Mouse (Mus musculus): ENCODE data around the gene Coro2a.

Gene Coro2a

GRCm38 (mm10) chr4:46558672-46559667, 43.0 kb downstream of the Coro2a start:
- no peak for DNase-seq (ENCODE audit: low spot score in 2 of 2)

- no peak for DNase-seq (ENCODE audit: low spot score in 2 of 2)
Observed at GRCm38 (mm10) chr4:46556933-46557332, 45.1 kb downstream of the Coro2a start.

- no peak for DNase-seq (ENCODE audit: low spot score in 2 of 2)
Observed at GRCm38 (mm10) chr4:46555762-46556161, 46.2 kb downstream of the Coro2a start.

- peak; percentile 25 to 26 for DNase-seq (ENCODE audit: low spot score in 2 of 2)
Observed at GRCm38 (mm10) chr4:46554295-46555069, 47.5 kb downstream of the Coro2a start.

GRCm38 (mm10) chr4:46553864-46554263, 48.1 kb downstream of the Coro2a start:
- peak in 1 of 2 experiments; percentile 10 for DNase-seq (ENCODE audit: low spot score in 2 of 2)

- DNase-seq (ENCODE audit: low spot score in 2 of 2) = no peak
Observed at GRCm38 (mm10) chr4:46550406-46550805, 51.6 kb downstream of the Coro2a start.

- DNase-seq (ENCODE audit: low spot score in 2 of 2) = no peak
Observed at GRCm38 (mm10) chr4:46549979-46550378, 52.0 kb downstream of the Coro2a start.

- no peak for DNase-seq (ENCODE audit: low spot score in 2 of 2)
Observed at GRCm38 (mm10) chr4:46546709-46547108, 55.3 kb downstream of the Coro2a start.

- DNase-seq (ENCODE audit: low spot score in 2 of 2) = no peak
Observed at GRCm38 (mm10) chr4:46545498-46545897, 56.5 kb downstream of the Coro2a start.

- DNase-seq (ENCODE audit: low spot score in 2 of 2) = no peak
Observed at GRCm38 (mm10) chr4:46544313-46544712, 57.7 kb downstream of the Coro2a start.

- DNase-seq (ENCODE audit: low spot score in 2 of 2) = no peak
Observed at GRCm38 (mm10) chr4:46543366-46544050, 58.5 kb downstream of the Coro2a start.

- DNase-seq (ENCODE audit: low spot score in 2 of 2) = no peak
Observed at GRCm38 (mm10) chr4:46541707-46542106, 60.3 kb downstream of the Coro2a start.

- no peak for DNase-seq (ENCODE audit: low spot score in 2 of 2)
Observed at GRCm38 (mm10) chr4:46539167-46539566, 62.8 kb downstream of the Coro2a start.

- DNase-seq (ENCODE audit: low spot score in 2 of 2) = peak; percentile 14 to 20
Observed at GRCm38 (mm10) chr4:46535840-46536361, 66.1 kb downstream of the Coro2a start, which contains the start of gene Trim14. Trim14 (minus strand) TSS chr4:46536141.

GRCm38 (mm10) chr4:46535094-46535830, 66.7 kb downstream of the Coro2a start:
- peak; percentile 21 to 36 for DNase-seq (ENCODE audit: low spot score in 2 of 2)

GRCm38 (mm10) chr4:46533934-46534720, 67.9 kb downstream of the Coro2a start:
- DNase-seq (ENCODE audit: low spot score in 2 of 2) = peak in 1 of 2 experiments; percentile 40

- no peak for DNase-seq (ENCODE audit: low spot score in 2 of 2)
Observed at GRCm38 (mm10) chr4:46532926-46533325, 69.1 kb downstream of the Coro2a start.

GRCm38 (mm10) chr4:46532511-46532910, 69.5 kb downstream of the Coro2a start:
- DNase-seq (ENCODE audit: low spot score in 2 of 2) = no peak

GRCm38 (mm10) chr4:46529722-46530121, 72.3 kb downstream of the Coro2a start:
- no peak for DNase-seq (ENCODE audit: low spot score in 2 of 2)

GRCm38 (mm10) chr4:46527558-46527926, 74.5 kb downstream of the Coro2a start:
- DNase-seq (ENCODE audit: low spot score in 2 of 2) = peak; percentile 13 to 21

Measured in heart, adult 9 months (tissue).